Mouse (Mus musculus) megakaryocyte, adult 5-6 weeks (primary cell): ENCODE measurements around the gene Mthfd1l. TPM values are rescaled to one million over a fixed set of nuclear protein-coding genes. Genes with fewer than 3 reads are reported as not detected.

Experiments used
- ATAC-seq: 2 replicates; pipeline ENCODE4 v1.8.0; 2016; ENCODE audit warnings: mild to moderate bottlenecking, inconsistent platforms; ENCODE audit not compliant: poor library complexity, severe bottlenecking
- total RNA-seq, 2 experiments: library from RNA; stranded (forward) in 1 of 2; stranded (reverse) in 1 of 2; fragments of 153-499, 151-499 nt in 1 of 2; fragments of 221-1000, 200-1000 nt in 1 of 2; gene quantifications; 2 replicates each; pipeline versions ENCODE4 v1.2.3 to v1.2.4; 2015 to 2017

The Mthfd1l gene
- total RNA-seq (2015) (17.9 and 20.9 TPM in 2 replicates), total RNA-seq (2017) (75.2 and 76.5 TPM in 2 replicates)

DNA sequence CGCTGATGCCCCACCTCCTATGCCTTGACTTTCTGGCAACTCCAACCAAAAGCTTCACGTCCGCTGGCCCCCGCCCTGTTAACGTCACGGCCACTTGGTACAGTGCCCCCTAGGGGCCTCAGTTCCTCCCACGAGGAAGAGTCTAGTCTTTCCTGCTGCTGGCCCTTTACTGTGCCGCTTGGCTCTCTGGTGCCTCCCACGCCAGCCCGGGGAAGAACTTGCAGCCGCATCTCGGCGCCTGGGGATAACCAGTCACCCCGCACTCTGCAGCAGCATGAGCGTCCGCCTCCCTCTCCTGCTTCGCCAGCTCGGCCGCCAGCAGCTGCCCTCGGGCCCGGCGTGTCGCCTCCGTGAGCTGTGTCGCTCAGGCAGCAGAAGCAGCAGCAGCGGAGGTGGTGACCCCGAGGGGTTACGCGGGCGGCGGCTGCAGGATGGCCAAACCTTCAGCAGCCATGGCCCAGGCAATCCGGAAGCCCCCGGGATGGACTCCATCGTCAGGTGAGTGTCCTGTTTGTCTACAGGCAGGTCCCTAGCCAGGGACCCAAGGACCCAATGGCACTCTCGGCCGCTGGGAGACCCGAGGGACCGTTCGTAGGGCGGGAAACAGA lies at the start of gene Mthfd1l:
TSS of gene Mthfd1l (plus strand) at position 138 of the 608 bp plus-strand sequence.
- peak; percentile 78 for ATAC-seq

DNA sequence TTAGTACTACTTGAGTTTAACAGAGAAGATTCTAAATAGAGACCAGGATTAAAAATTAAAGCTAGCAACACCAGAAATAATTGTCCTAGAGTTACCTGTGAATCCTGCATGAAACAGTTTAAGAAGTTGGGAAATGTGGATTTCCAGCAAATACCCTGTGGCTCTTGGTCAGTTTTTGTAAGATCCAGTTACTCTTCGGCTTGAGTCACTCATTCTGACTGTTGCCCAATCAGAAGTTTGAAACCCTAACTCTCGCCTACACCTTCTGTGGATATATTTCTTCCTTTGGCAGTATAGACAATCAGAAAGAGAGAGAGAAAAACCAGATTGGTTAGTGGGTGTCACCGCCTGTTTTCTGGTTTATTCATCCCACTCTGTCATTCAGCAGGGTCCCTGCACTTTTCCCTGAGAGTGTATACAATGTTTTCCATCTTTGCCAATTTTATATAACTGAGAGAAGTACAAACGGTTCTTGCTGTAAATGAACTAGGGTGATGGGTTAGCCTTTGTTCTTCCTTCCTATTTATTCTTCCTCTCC lies 44.8 kb upstream of the Mthfd1l start:
- no peak for ATAC-seq

DNA sequence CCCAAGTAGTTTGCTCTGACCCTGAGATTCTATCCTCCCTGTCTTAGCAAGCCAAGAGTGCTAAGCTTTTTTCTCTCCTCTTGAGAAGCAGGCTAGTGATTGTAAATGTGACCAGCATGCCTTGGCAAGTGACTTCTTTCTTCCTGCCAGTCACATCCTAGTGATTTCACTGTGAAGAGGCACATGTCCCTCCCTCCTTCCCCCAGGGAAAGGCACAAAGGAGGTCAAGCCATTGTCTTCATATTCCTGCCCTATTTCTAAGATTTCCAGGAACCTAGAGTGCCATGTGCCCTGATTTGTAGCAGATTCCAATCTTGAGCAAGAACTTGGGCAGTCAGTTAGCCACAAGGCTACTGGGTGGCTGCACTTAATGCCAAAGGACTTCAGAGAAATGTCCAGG lies 41.1 kb upstream of the Mthfd1l start:
- ATAC-seq: no peak

DNA sequence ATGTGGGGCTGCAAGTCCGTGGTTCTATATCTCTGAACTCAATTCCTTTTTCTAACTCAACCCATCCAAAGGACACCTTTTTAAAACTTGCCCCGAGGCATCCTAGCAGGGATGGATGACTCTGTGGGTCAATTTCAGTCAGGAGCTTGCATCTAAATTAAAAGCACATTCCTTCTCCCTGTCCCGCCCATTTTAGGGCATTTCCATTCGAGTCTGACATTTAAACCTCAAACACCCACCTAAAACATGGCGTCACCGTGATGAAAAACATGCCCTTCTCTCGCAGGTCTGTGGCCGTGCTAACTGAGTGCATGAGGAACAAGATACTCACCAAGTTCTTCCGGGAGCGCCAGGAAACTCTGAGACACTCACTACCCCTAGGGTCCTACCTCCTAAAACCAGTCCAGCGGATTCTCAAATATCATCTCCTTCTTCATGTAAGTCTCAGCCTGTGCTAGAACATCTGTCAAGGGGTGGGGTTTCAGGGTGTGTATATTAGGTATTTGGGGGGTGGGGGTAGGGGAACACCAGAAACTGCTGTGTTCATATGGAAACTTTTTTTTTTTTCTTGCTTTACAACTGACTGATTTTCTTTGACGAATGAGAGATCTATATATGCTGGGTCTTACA lies 39.5 kb upstream of the Mthfd1l start:
- no peak for ATAC-seq

DNA sequence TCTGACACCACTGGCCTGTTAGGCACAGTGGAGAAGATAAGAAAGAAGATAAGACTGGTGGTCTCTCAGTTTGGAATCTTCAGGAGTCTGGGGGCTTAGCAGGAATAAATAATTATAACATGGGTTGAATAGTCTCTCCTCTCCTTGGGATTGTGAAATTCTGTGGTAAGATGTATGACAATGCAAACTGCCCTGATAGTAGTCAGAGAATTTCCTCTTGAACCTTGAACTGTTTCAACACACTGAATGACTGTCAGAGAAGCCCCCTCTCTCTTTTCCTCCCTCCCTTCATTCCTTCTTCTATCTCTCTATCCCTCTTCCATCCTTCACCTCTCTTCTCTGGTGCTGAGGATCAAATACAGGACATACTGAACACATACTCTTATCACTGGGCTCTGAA lies 36.1 kb upstream of the Mthfd1l start:
- ATAC-seq: peak; percentile 88

DNA sequence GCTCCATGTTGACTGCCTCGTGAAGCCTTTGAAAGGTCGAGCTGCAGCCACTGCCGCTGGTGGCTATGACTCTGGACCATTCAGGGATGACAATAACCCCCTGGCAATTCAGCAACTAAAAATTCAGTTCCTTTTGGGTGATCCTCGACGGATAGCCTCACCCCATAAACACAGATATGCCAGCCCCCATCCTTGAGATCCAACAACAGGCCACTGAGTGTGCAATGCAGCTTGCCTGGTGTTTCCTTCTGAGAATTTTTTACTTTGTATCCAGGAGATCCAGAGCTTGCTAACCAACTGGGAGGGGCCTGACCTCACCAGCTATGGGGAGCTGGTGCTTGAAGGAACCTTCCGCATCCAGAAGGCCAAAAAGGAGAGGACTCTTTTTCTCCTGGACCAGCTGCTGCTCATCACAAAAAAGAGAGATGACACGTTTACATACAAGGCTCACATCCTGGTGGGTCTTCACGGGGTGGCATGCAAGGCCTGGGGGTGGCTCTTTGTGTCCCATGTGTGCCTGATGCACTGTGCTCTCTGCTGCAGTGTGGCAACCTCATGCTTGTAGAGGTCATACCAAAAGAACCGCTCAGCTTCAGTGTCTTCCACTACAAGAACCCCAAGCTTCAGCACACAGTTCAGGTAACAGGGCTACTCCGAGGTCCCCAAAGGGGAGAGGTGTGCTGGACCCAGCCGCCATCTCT lies 32.9 kb upstream of the Mthfd1l start:
- ATAC-seq: no peak

DNA sequence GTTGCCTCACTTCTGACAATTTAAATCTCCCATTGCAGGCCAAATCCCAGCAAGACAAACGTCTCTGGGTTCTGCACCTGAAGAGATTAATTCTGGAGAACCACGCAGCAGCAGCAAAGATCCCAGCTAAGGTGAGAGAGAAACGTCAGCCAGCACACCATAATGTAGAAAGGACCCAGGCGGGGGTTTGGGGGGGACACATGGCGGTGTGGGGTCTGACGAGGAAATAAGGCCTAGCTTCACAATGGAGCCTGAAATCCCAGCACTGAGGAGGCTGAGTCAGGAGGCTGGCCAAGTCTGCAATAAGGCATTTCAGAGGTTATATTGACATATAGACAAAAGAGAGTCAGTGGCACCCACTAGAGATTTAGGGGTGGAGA lies 32.3 kb upstream of the Mthfd1l start:
- no peak for ATAC-seq

DNA sequence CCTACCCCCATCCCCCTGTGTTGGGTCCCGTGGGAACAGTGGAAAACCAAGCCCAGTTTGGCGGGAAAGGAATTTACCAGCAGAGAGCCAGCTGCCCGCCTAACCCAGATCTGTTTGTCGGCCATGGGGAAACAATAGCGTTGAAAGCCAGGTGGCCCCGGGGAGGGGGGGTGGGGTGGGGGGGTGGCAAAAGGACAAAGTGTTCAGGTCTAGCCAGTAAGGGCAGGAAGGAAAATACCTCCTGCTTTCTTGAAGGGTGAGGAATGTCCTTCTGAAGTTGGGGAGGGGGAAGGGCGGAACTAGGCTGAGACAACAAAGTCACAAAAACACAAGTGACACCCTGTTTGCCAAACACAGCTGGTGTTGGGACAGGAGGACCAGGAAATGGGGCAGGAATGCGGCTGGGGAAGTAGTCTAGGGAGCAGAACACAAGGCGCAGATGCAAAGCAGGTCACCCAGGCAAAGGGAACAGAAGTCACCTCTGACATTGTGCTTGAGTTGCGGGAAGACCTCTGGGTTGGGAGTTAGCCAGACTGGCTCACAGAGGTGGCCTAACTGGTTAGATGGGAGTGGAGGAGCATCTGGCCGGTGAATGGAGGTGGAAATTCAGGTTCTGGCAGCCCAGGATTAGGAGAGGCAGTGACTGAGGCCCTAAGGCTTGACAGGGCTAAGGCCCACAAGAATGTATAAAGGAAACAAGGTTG lies 31.7 kb upstream of the Mthfd1l start:
- no peak for ATAC-seq

DNA sequence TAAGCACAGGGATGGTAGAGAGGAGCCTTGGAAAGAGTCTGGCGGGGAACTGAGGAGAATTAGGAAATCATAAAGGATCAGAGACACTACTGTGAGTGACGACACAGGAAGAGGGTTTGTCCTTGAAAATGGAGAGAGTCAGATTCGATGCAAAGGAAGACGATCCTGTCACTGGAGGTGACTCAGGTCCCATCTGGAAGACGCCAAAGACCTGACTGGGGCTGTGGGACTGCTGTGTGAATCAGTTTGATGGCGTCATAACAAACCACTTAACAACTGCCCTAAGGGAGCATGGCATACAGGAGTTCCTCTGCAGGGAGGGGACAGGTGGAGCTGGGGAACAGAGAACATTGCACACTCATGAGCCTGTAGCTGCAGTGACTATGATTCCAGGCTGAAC lies 30.6 kb upstream of the Mthfd1l start:
- ATAC-seq: no peak

DNA sequence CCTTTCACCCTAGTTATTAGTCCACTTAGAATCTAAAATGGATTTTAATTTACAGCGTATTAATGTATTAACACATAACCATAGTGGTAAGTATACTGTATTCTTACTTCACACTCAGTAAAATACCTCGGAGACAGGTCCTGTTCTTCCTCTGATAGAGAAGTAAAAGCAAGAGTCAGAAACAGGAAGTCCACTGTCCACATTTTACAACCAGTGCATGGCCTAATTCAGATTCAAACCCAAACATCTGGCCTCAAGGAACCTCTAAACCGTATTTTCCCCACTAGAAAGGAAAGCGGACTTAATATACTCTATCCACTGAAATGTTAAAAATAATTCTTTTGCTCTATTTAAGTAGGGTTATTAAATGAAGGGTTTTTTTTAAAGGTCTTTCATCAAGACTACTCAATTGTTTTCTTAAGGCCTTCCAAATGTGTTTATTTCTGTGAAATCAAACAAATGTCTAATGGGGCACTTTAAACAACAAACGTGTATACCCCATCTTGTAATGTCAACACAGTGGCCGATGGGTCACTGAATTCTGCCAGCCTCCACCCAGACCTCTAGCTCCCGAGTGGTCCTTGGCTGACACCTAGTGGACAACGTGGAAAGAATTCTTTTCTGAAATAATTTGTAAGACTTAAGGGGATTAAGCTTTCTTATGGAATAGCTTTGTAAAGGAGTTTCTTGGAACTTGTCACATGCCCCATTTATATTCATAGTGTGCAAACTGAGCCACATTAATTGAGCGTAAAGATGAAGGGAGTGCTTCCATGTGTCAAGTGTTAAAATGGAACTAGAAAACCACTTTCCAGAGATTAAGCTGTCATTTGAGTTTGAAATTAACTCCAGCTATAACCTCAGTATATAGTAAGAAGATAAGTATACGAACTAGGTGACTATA lies 29.2 kb upstream of the Mthfd1l start:
- ATAC-seq: peak; percentile 88

DNA sequence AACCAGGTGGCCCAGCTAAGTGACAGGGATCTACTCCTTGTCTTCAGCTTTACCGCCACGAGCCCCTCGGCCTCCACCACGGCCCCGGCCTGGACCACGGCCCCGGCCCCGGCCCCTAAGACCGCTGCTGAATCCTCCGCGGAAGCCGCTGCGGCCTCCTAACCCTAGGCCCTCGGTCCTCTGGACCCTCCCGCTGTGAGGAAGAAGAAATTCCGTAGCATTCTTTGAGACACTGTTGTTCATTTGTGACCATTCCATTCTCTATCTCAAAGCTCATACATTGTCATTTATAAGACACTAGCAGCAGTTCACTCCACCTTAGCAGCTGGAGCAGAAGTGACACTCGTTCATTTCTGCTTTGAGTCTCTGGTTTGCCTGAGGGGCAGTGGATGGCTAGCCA lies 26.0 kb upstream of the Mthfd1l start:
- no peak for ATAC-seq

DNA sequence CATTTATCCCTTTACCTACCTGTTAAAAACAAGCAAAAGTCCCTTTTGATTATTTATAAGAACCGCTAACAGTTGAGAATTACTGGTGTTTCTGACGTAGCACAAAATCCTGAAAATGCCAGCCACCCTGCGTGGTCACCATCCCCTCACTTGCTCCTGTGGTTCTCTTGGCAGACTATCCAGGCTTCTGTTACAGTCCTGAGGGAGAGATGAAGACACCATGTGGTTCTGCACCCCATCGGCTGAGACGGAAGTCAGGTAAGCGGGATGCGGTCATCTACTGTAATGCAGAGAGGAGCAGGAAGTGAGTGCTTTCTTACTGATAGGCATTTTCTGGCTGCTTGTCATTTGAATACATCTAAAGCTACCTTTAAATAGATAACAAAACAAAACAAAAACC lies 25.6 kb upstream of the Mthfd1l start:
- ATAC-seq: no peak

DNA sequence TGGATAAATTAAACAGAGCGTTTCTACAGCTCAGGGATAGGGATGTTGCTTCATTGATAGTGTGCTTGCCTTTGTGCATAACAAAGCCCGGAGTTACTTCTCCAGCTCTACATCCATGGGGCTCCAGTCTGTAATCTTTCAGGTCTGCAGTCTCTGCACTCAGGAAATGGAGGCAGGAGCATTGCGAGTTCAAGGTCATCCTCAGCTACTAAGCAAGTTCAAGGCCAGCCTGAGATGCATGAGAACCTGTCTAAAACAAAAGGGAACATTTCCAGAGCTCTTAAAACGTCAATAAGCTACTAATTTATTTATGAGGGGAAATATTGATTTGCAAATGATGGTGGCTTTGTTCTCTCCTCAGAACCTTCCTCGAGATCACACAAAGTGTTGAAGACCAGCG lies 23.6 kb upstream of the Mthfd1l start:
- no peak for ATAC-seq

DNA sequence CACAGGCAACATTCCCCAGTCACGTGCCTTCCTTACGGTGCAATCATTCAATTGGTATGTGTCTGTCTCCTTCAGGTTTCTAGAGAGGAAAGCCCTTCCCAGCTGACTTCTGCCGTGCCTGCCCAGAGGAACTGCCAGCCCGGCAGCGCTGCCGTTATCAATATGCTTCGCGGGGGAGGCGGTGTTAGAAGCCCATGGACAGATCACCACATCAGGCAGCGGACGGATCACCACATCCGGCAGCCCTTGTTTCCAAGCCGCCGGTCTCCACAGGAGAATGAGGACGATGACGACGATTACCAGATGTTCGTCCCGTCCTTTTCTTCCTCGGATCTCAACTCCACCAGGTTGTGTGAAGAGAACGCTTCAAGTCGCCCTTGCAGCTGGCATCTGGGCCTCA lies 16.4 kb upstream of the Mthfd1l start:
- ATAC-seq: no peak

DNA sequence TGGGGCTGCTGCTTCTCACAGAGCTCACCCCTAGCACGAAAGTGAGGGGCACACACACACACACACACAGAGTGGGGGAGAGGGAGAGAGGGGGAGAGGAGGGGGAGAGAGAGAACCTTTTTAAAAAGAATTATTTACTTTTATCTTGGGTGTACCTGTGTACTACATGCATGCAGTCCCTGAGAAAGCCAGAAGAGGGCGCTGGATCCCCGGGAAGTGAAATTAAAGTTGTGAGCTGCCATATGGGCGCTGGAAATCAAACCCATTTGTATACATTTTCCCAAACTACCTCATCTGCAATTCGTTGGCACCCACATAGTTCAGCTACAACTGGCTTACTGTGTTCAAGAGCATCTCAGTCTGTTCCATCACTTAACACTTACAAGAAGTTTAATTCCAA lies 14.3 kb upstream of the Mthfd1l start:
- ATAC-seq: no peak

DNA sequence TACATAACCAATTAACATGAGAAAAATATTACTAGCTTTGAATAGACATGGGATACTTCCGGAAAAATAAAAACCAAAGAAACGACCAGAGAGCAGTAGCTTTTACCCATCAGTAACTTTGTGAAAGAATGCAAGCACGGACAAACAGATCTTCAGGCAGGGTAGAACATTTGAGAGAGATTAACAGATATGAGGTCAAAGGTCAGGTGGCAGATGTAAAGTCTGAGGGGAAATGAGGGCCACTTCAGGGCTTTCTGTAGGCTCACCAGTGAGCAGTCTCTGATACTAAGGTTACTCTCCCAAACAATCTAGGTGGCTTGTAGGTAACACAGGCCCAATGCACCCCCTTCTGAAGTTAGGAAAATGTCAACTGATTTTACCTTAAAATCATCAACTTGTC lies 3.9 kb upstream of the Mthfd1l start:
- ATAC-seq: no peak

DNA sequence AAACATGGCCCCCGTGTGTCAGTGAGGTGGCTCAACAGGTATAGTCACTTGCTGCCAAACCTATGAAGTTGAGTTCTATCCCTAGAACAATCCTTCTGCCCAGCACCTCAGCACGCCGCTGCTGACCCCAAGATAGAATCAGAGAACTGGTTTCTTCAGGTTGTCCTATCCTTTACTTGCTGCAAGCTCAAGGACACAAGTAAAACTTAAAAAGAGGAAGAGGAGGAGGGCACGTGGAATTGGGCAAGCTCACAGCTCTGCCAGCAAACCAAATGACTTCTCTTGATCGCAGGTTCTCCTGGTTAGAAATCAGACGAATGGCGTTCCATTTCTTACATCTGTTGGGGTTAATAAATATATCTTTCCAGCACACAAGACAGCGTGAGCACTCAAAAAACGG lies 681 bp upstream of the Mthfd1l start:
- ATAC-seq: peak; percentile 38

DNA sequence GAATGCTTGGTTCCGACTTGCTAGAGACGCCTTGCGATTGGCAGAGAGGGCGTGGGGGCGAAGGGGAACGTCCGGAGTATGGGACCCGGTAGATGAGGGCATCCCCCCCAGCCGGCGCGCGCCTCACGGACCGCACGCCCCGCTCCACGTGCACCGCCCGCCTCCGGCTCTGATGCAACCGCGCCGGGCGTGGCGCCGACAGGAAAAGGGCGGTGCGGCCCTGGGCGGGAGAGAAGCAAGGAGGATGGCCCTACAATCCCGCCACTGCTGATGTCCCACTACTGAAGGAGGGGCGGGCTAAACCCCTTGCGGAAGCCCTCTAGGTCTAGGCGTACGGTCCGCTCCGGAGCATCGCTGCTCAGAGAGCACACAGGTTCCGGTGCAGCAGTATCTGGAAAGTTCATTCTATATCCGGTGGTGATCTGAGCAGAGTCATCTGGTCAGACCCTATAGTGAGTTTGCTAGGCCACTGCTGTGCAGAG lies 712 bp downstream of the Mthfd1l start:
- peak; percentile 78 for ATAC-seq

DNA sequence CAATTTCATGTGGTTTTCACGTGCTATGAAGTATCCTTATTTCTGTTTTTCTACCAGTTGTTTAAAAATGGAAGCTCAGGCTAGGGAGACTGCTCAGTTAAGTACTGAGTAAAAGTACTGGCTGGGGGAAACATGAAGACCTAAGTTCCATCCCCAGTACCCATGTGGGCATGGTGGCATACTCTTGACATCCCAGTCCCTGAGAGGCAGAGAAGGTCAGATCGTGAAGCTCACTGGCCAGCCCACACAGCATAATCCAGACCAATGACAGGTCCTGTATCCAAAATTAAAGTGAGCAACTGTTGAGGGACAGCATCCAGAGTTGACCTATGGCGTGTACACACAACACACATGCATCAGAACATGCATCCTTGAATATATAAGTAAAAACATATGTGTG lies 1.5 kb downstream of the Mthfd1l start:
- no peak for ATAC-seq

DNA sequence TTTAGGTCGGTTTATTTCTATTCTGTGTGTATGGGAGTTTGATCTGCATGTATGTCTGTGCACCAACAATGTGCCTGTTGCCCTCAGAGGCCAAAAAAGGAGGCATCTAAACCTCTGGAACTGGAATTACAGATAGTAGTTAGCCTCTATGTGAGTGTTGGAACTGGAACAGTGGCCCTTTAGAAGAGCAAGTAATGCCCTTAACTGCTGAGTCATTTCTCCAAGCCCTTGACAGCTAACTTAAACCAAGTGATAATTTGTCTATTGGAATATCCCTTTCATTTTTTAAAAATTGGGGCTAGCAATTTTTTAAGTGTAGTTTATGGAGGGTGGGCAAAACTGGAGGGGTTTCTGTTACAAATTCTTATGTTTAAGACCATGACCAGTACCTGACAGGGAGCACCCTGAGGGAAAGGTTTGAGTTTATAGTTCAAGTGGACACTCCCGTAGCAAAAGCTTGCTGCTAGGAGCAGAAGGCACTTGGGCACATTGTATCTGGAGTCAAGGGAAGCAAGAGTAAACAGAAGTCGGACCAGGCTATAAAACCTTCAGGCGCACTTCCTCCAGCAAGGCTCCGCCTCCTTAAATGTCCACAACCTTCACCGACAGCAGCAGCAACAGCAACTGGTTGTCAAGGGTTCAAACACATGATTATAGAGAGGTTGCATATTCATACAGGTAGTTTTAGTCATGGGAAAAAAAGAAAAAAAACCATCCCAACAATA lies 3.1 kb downstream of the Mthfd1l start:
- no peak for ATAC-seq
